Mouse (Mus musculus) T-helper 1 cell (primary cell): ENCODE data around the gene Phrf1.

Experiments
- in situ Hi-C: fragments of 300-600 bp; cut with MboI, MseI; formaldehyde crosslinking; loops from one replicate; pipeline ENCODE4 v1.15.1; 2025; ENCODE audit warnings: high pct_unique_total_duplicates

Phrf1 gene

DNA sequence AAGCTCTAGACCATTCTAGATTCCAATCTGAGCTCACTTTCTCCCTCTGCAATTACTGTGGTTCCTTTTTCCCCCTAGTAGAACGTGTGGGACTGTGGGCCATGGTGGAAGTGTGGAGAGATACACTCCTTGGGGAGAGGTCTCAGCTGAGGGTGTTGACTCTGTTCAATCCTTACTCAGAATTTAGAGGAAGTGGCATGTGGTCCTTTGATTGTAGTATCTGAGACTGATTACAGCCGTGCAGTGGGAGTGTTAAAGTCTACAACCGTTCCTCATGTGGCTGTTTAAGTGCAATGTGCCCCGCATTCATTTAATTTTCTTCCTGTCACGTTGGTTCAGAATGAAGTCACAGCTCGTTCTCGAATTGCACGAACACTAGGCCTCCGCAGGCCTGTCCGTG, 27.6 kb downstream of the Phrf1 start:
- in situ Hi-C loops = no loop called here

DNA sequence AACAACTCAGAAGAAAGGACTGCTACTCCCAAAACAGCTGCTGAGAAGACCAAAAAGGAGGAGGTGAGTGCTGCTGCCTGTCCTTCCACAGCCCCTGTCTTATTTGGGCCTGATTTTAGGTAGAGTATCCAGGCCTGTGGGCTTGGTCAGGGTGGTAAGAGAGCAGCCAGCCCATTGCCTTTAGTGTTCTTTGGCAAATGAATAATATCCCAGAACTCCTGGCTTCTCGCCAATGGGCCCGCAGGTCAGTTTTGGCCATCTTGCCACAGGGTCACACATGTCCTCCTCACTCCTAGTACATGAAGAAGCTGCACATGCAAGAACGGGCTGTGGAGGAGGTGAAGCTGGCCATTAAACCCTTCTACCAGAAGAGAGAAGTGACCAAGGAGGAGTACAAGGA, 32.9 kb downstream of the Phrf1 start:
- in situ Hi-C loops = no loop called here

GRCm38 (mm10) chr7:141263640-141264039, 35.1 kb downstream of the Phrf1 start:
- in situ Hi-C loops = no loop called here

DNA sequence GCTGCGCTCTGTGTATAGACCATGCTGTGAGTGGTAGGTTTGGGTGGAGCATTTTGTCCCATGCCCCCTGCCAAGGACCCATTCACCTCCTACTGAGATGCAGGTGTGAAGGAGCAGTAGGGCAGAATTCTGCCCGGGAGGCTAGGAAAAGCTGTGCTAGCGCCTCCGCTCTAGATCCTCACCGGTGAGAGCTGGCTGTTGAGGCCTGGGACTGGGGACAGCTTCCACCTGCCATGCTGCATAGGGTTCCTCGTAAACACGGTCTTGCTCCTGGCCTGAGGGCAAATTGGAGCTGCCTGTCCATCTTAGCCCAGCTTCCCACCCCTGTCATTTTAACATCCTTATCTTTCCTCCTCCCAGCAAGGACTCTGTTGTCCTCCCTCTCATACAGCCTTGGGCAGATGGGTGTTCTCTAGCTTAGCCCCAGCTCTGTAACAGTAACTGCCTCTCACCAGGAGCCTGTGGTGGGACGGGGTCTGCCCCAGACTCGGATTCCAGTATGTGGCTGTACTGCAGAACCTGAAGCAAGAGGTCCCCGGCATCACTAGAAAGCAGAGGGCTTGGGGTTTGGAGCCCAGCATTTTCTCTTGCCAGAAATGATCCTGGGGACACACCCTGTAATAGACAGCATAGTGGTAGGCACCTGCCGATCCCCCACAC, 35.6 kb downstream of the Phrf1 start:
- in situ Hi-C loops = no loop called here

DNA sequence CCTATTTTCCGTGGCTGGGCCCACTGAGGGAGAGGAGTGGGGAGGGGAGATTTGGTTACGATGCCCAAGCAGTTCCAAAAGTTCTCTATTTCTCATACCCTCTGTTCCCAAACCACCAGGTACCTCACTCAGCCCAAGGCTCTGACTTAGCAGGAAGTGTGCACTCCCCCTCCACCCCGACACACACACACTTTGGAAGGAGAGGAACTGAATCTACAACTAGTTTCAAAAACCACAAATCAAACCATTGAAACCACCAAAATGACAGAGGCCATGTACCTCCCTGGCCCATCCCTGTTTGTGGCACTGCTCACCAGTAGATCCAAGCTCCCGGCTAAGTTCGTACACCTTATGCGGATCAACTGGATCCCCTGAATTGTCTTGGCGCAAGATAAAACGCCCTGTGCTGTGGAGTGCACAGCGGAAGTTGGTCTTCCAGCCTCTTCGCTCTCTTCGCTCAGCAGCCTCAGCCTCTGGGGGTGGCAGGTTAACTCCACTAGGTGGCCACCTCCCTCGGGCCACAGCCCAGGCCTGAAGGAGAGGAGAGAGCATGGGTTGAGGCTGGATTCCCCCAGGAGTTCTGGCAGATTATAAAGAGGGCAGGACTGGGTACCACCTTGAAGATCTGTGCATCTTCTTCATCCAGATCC, 36.3 kb downstream of the Phrf1 start:
- in situ Hi-C loops = no loop called here

- in situ Hi-C loops = no loop called here
Measured at GRCm38 (mm10) chr7:141265411-141265738, 36.8 kb downstream of the Phrf1 start.

GRCm38 (mm10) chr7:141265739-141266561, 37.4 kb downstream of the Phrf1 start, which contains the start of gene Irf7:
Gene Irf7, minus strand, starts transcription at chr7:141266481.
- in situ Hi-C loops = no loop called here

GRCm38 (mm10) chr7:141268466-141269272, 40.1 kb downstream of the Phrf1 start:
- in situ Hi-C loops = no loop called here

DNA sequence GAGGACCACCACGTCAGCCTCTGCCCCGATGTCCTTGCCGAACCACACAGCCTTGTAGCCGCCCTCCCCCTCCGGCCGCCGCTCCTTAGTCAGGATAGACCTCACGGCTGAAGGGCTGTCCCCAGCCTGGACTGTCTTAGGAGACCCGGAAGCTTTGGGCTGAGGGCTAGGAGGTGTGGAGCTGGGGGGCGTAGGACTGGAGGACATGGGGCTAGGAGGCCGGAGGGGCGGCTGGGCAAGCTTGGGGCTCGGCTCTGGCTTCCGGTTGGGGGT, 40.6 kb downstream of the Phrf1 start:
- in situ Hi-C loops = no loop called here

DNA sequence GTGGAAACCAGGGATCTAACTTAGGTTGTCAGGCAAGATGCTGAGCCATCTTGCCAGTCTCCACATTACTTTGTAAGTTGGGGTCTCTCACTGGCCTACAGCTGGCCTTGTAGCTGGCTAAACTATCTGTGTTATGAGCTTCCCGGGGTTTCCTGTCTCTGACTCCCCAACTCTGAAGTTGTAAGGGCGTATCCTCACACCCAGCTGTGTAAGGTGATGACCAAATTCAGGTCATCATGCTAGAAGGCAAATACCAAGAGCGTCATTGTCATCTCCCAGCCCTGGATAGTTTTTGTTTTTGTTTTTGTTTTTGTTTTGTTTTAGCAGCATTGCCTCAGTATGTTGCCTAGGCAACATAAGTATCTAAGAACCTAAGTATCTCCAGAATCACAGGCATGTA, 42.0 kb downstream of the Phrf1 start:
- in situ Hi-C loops = no loop called here

DNA sequence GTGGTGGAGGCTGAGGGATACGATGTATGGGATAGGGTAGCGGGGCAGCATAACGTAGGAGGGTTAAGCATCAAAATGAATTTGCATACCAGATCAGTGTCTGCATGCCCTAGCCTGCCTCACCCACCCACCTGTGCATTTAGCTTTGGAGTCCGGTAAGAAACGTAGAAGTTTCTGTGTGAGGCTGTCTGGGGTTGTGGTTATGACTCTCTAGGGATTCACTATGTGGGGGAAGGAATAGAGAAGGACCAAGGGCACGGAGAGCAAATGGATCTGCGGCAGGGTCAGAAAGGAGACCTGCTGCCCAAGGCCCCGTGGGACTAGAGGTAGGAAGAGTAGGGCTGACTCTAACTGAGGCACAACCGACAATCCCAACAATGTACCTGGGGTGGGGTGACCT, 46.8 kb downstream of the Phrf1 start:
- in situ Hi-C loops = no loop called here

DNA sequence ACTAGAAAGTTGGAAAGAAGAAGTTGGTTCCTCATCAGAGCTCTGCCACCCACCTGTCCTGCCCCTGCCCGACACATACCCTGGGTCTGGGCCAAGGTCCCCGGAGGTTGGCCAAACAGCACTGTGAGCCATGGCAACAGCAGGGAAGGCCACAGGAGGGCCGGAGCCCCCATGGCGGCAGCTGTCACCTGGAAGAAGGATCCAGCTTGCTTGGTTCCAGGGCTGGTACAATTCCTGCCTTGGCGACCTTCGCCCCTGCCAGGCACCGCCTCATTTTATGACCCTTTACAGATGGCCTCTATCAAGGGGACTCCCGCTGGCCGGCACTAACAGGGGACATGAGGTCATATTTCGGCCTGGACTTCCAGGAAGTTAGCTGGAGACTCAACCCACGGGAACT, 48.0 kb downstream of the Phrf1 start, which contains the start of gene Cdhr5:
Gene Cdhr5, minus strand, starts transcription at position 241 of the 400 bp plus-strand sequence.
- in situ Hi-C loops = no loop called here

DNA sequence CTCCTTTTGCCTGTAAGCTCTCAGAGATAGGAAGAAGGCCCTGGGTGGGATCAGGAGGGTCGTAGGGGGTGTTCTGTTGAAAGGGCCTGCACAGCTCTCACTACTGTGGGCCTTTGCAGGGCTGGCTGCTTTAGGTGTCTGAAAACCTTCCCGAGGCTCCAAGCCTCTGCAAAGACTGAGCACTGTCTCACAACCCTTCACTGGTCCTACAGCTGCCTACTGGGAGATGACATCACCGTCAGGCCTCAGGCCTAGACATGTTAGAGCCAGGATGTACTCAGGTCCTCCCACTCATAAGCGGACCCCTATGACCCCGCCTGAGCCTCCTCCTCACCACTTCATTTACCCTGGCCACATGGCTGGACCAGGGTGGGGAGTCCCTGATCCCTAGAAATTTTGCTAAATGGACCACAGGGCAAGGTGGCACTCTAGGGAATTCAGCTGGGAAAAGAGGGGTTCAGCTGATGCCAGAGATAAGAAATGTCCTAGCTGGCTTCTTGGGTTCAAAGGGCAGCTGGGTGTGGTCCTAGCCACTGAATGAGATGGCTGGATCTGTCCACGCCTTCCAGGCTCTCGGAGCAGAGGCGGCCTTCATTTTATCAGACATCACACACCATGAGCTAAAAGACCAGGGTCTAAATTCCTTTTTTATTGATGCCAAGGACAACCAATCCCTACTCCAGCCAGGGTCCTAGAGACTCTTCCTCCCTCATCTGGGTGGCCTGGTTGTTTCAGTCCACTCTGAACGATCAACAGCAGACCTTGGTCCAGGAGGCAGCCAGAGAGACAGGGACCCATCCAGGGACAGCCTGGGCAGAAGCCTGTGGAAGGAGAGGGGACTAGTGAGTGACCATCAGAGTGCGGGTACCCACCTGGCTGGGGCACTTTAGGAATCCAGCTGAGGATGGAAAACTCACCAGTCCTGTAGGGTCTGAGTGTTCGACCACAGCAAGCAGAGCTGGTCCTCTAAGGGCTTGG, 49.4 kb downstream of the Phrf1 start:
- in situ Hi-C loops = no loop called here

- in situ Hi-C loops = no loop called here
Measured at GRCm38 (mm10) chr7:141278766-141279590, 50.4 kb downstream of the Phrf1 start, which contains the start of gene Sct. Gene Sct, minus strand, starts transcription at chr7:141279133.

DNA sequence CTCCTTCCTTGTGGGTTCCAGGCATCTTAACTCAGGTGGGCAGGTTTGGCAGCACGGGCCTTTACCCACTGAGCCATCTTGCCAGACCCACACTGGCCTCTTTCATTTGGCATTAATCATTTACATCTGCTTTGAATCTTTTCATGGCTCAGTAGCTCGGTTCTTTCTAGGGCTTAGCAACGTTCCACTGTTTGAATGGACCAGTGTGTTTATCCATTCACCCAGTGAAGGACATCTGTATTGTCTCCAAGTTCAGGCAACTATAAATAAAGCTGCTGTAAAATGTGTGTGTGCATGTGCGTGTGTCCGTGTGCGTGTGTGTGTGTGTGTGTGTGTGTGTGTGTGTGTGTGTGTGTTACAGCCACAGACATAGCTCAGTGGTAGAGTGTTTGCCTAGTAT, 52.9 kb downstream of the Phrf1 start:
- in situ Hi-C loops = no loop called here

- in situ Hi-C loops = no loop called here
Measured at GRCm38 (mm10) chr7:141282756-141283155, 54.2 kb downstream of the Phrf1 start.

- in situ Hi-C loops = no loop called here
Measured at GRCm38 (mm10) chr7:141288042-141288441, 59.5 kb downstream of the Phrf1 start.

- in situ Hi-C loops = no loop called here
Measured at GRCm38 (mm10) chr7:141291921-141292582, 63.5 kb downstream of the Phrf1 start, which contains the start of gene Drd4. Gene Drd4, plus strand, starts transcription at chr7:141292006.
